Mouse (Mus musculus): ENCODE results near the gene Gsn. TPM values are rescaled to one million over a fixed set of nuclear protein-coding genes. Genes with fewer than 3 reads are reported as not detected.

The Gsn gene
- 13.3 and 14.3 TPM in 2 replicates for polyA plus RNA-seq (2015; fragmentation: Nextera tagmentation; extraction: Ambion mirVana)

DNA sequence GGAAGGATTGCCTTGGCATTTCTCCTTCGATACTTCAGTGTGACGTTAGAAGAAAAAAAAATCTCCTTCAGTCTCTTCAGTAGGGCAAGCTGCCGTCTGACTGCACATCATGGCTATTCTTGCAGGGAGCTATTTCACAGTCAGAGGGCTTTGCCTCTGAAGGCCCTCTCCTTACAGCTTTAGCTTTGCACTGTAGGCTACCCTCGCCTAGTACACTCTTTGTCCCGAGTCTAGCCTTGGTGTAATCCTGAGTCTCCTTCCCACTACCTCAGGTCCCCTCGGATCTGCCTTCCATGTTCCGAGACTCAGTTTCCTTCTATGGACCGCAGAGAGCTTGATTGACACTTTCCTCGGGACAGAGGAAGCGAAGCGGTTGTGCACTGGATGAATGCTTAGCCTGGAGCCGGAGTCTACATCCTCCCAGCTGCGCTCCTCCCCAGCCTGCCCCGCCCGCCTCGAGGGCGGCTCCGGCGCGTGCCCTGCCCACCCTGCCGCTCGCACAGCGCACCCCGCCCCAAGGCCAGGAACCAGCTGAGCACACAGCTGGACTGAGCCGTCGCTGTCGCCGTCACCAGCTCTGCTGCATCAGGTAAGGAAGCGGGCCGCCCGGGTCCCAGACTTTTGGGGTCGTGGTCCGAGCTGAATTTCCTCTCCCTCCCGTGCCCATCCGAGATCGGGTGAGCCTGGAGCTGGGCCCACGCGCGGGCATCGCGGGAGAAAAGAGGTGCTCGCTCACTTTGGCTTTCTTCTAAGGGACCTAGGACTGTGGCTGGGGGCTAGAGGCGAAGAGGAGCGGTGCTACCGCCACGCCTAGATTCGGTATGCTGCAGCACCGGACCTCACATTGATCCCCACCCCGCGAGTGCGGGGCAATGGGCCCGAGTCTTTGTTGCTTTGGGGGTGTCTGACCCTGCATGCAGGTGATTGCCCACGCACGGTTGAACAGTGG is at the start of gene Gsn:
TSS of gene Gsn (plus strand) at position 496 of the 949 bp plus-strand sequence.
- peak; percentile 93 for ATAC-seq
- Histone ChIP-seq H3K9me3 (replicated peaks) (no peaks in the 10 kb centered on the region), H3K4me2 (peak within 1 kb of the TSS; percentile 92), H3K4me3 (peak within 1 kb of the TSS; percentile 59), H3K27ac (no peak within 1 kb of the TSS), H3K4me1 (peaks cover 13% of the 10 kb centered on the region), H3K36me3 (ENCODE audit: poor library complexity, severe bottlenecking) (no peaks in the 10 kb centered on the region), H3K27me3 (peaks cover 35% of the 10 kb centered on the region), H3K9ac (peak within 1 kb of the TSS; percentile 67)
- 3% methylated on average over 54 of the region's 54 CpGs for WGBS

DNA sequence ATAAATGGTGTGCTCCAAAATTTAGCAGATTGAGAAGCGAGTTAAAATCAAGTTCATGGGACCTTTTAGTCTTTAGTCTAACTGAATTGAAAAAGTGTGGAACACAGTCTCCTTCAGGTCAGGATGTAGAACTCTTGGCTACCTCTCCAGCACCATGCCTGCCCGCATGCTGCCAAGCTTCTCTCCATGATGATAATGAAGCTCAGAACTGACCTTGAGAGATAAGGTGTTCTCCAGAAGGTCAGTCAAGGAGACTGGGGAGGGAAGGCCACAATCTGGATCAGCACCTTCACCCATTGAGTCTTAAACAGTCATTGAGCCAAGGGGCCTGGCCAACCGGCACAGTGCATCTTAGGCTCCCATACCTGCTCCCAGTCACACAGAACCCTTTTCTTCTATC is 49.4 kb upstream of the Gsn start:
- Histone ChIP-seq H3K27me3 (0 out of 2 replicates have a peak, but pooled peaks cover 8% of the 10 kb centered on the region), H3K9me3 (replicated peaks) (no peaks in the 10 kb centered on the region), H3K9ac (no peak overlapping the region), H3K27ac (no peak overlapping the region), H3K4me3 (no peak overlapping the region), H3K4me1 (no peaks in the 10 kb centered on the region), H3K36me3 (ENCODE audit: poor library complexity, severe bottlenecking) (no peaks in the 10 kb centered on the region), H3K4me2 (no peak overlapping the region)
- 88% methylated on average over 3 of the region's 3 CpGs for WGBS
- no peak for ATAC-seq

DNA sequence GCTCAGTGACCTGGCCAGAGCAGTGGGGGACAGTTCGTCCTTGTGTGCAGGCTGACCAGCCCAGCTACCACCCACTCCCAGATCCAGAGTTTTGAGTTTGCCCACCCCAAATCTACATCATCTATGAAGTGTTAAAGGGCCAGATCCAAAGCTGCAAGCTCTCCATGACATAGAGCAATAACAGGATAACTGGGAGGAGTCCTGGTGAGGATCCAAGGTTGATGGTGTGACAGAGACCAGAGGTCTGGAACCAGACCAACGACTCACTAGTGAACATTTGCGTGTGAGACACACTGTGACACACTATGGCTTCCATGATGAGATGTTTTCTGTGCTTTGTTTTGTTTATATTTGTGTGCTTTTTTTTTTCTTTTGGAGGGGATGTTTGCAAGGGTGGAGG is 48.1 kb upstream of the Gsn start:
- Histone ChIP-seq H3K27ac (no peak overlapping the region), H3K4me3 (no peak overlapping the region), H3K27me3 (0 out of 2 replicates have a peak, but pooled peaks cover 8% of the 10 kb centered on the region), H3K4me2 (no peak overlapping the region), H3K9me3 (replicated peaks) (no peaks in the 10 kb centered on the region), H3K4me1 (no peaks in the 10 kb centered on the region), H3K36me3 (ENCODE audit: poor library complexity, severe bottlenecking) (no peaks in the 10 kb centered on the region), H3K9ac (no peak overlapping the region)
- no peak for ATAC-seq
- WGBS = 84% methylated on average over 3 of the region's 3 CpGs

DNA sequence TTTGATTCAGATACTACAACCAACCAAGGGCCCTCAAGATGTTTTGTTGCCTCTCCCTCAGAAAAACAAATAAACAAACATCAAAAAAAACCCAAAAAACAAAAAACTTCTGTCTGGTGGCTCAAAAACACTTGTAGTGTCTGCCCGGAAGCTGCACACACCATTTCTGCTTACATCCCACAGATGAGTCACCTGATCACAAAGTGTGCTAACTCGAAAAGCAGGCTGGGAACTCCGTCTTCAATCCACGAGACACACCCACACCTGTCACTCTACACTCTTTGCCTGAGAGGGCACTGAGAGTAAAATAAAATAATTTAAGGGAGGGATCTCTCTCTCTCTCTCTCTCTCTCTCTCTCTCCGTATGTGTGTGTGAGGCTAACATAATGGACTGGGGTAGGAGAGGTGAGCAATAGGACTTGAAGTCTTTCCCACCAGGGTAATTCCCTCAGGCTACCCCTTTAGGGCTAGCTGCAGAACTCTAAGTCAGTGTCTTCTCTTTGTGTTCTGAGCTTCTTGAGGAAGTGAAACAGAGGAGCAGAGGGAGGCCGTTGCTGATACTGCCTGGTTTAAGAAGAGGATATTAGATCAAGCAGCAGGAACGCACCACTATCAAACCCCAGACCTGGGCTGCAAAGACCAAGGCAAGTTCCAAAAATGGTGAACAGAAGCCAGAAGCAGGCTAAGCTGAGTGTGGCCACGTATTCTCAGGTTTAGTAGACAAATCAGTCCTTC is 47.1 kb upstream of the Gsn start:
- no peaks in the 10 kb centered on the region for H3K36me3 ChIP-seq (ENCODE audit: poor library complexity, severe bottlenecking)
- 74% methylated on average over 8 of the region's 8 CpGs for WGBS

DNA sequence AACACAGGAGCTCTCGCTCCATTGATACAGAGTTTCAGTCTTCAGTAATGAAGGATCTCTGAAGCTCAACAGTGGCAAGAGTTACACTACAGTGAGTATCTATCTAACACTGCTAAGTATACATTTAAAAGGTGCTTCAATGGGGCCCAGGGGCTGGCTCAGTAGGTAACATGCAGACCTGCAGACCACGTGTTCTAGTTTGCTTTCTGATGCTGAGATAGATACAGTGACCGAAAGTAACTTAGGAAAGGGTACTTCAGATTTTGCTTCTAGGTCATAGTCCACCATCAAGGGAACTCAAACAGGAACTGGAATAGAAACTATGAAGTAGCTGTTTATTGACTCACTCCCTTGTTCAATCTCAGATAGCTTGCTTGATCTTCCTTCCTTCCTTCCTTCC is 44.5 kb upstream of the Gsn start:
- Histone ChIP-seq H3K27me3 (no peaks in the 10 kb centered on the region), H3K9ac (no peak overlapping the region), H3K4me1 (peaks cover 13% of the 10 kb centered on the region), H3K27ac (no peak overlapping the region), H3K36me3 (ENCODE audit: poor library complexity, severe bottlenecking) (no peaks in the 10 kb centered on the region), H3K4me2 (no peak overlapping the region), H3K9me3 (replicated peaks) (no peaks in the 10 kb centered on the region), H3K4me3 (no peak overlapping the region)
- WGBS = 74% methylated on average over 3 of the region's 3 CpGs
- no peak for ATAC-seq

More for the DNA sequence above, 47.1 kb upstream of the Gsn start:
- no peak overlapping the region for H3K4me2 ChIP-seq
- no peaks in the 10 kb centered on the region for H3K4me1 ChIP-seq
- H3K4me3 ChIP-seq = no peak overlapping the region
- 0 out of 2 replicates have a peak, but pooled peaks cover 4% of the 10 kb centered on the region for H3K27me3 ChIP-seq
- no peak overlapping the region for H3K27ac ChIP-seq
- H3K9me3 ChIP-seq (replicated peaks) = no peaks in the 10 kb centered on the region
- no peak overlapping the region for H3K9ac ChIP-seq
- no peak for ATAC-seq

DNA sequence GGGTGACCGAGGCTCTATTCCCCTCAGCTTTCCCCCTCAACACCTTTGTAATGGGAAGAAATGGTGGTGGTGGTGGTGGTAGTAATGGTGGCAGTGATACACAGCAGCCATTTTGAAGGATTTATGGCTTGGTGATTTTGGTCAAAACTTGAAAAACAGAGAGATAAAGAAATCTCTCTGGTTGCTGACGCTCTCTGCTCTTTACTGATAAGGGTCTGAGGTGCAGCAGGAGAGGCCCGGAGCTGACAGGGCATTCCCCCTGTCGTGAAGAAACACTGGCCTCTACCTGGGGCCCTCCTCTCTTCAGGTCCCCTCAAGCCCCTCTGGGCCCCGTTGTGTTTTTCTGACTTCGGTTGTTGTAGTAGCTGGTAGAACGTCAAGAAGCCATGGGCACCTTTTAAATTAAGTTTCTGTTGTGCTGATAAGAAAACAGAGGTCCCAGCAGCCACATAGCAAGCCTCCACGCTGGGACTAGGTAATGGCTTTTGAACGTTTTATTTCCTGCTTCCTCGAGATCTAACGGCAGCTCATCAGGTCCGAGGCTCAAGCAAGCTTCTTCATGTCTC is 42.8 kb upstream of the Gsn start:
- WGBS = 89% methylated on average over 12 of the region's 12 CpGs
- Histone ChIP-seq H3K4me2 (no peak overlapping the region), H3K4me1 (peaks cover 13% of the 10 kb centered on the region), H3K36me3 (ENCODE audit: poor library complexity, severe bottlenecking) (no peaks in the 10 kb centered on the region), H3K9me3 (replicated peaks) (no peaks in the 10 kb centered on the region), H3K9ac (no peak overlapping the region), H3K27me3 (no peaks in the 10 kb centered on the region), H3K27ac (no peak overlapping the region), H3K4me3 (no peak overlapping the region)
- ATAC-seq = no peak

DNA sequence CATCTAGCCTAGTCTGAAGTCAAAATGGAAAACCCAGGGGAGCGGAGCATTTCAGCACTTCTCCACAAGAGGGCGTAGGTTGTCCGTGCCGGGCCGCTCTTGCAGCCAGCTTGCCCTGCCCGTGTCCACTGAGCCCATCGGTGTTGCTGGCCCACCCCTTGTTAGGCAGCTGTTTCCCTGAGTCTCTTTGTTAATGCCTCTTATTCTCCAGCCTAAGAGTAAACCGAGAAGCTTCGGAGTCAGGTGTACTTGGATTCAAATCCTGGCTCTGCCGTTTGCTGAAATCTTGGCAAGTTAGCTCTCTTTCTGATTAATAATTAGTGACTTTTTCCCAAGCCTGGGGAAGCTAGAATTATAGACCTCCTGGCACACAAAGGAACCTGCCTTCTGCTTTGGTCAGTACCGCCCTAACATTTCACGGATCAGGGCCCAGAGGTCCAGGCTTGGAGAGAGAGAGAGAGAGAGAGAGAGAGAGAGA is 41.3 kb upstream of the Gsn start:
- H3K4me2 ChIP-seq = peak overlapping the region; percentile 46
- H3K27me3 ChIP-seq = no peaks in the 10 kb centered on the region
- H3K9me3 ChIP-seq (replicated peaks) = no peaks in the 10 kb centered on the region
- H3K9ac ChIP-seq = no peak overlapping the region
- H3K27ac ChIP-seq = no peak overlapping the region
- H3K36me3 ChIP-seq (ENCODE audit: poor library complexity, severe bottlenecking) = no peaks in the 10 kb centered on the region
- under 1% methylated on average over 12 of the region's 12 CpGs for WGBS
- ATAC-seq = peak; percentile 81
- H3K4me3 ChIP-seq = no peak overlapping the region
- H3K4me1 ChIP-seq = peaks cover 13% of the 10 kb centered on the region

DNA sequence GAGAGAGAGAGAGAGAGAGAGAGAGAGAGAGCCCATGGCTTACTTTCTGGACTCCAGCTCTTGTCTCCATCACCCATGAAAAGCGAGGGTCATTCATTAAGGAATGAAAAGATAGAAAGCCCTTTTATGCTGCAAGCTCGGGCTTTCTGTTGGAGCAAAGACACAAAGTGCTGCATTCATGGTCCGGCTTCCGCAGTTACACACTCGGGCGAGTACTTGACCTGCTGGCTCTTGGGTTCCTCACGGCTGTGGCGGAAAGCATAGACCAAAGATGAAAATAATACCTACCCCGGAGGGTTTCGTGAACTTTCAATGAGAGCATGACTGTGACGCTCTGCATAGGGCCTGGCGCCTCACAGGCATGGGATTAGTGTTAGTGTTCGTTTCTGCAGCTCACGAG is 40.8 kb upstream of the Gsn start:
- Histone ChIP-seq H3K4me3 (no peak overlapping the region), H3K27ac (no peak overlapping the region), H3K9ac (no peak overlapping the region), H3K9me3 (replicated peaks) (no peaks in the 10 kb centered on the region), H3K4me2 (peak overlapping the region; percentile 46), H3K4me1 (peaks cover 13% of the 10 kb centered on the region), H3K36me3 (ENCODE audit: poor library complexity, severe bottlenecking) (no peaks in the 10 kb centered on the region), H3K27me3 (no peaks in the 10 kb centered on the region)
- WGBS = 12% methylated on average over 14 of the region's 14 CpGs
- no peak for ATAC-seq

DNA sequence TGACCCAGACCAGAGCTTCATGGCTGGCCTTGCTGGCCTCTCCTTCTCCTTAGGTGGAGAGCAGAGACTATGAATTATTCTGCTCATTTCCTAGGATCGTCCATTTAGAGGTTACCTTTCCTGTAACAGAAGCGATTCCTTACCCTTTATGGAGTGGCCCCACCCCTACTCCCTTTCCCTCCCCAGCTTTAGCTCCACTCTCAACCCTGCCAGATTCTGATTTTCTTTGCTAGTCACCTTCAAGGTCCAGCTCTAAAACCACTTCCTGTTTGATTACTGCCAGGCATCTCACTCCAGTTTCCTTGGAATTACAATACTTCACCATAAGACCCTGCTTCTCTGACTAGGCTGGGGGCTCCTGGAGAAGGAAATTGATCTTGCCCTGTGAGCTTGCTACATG is 39.5 kb upstream of the Gsn start:
- H3K4me3 ChIP-seq = no peak overlapping the region
- H3K4me2 ChIP-seq = no peak overlapping the region
- WGBS = 92% methylated on average over 2 of the region's 2 CpGs
- H3K4me1 ChIP-seq = peaks cover 13% of the 10 kb centered on the region
- H3K27ac ChIP-seq = no peak overlapping the region
- H3K9me3 ChIP-seq (replicated peaks) = no peaks in the 10 kb centered on the region
- ATAC-seq = no peak
- H3K36me3 ChIP-seq (ENCODE audit: poor library complexity, severe bottlenecking) = no peaks in the 10 kb centered on the region
- no peaks in the 10 kb centered on the region for H3K27me3 ChIP-seq
- H3K9ac ChIP-seq = no peak overlapping the region

DNA sequence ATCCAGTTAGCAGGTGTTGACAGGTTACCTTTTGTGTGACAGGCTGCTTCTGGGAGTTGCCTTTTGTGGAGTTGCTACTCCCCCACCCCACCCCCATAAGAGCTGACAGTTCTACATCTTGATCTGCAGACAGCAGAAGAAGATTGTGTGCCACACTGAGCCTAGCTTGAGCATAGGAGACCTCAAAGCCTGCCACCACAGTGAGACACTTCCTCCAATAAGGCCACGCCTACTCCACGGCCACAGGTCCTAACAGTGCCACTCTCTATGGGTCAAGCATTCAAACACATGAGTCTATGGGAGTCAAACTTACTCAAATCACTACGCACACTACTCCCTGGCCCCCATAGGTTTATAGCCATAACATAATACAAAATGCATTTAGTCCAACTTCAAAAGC is 37.4 kb upstream of the Gsn start:
- Histone ChIP-seq H3K4me3 (no peak overlapping the region), H3K27ac (no peak overlapping the region), H3K4me1 (peaks cover 13% of the 10 kb centered on the region), H3K27me3 (no peaks in the 10 kb centered on the region), H3K36me3 (ENCODE audit: poor library complexity, severe bottlenecking) (no peaks in the 10 kb centered on the region), H3K9ac (no peak overlapping the region), H3K4me2 (no peak overlapping the region), H3K9me3 (replicated peaks) (no peaks in the 10 kb centered on the region)
- WGBS = 98% methylated on average over 3 of the region's 3 CpGs
- no peak for ATAC-seq

DNA sequence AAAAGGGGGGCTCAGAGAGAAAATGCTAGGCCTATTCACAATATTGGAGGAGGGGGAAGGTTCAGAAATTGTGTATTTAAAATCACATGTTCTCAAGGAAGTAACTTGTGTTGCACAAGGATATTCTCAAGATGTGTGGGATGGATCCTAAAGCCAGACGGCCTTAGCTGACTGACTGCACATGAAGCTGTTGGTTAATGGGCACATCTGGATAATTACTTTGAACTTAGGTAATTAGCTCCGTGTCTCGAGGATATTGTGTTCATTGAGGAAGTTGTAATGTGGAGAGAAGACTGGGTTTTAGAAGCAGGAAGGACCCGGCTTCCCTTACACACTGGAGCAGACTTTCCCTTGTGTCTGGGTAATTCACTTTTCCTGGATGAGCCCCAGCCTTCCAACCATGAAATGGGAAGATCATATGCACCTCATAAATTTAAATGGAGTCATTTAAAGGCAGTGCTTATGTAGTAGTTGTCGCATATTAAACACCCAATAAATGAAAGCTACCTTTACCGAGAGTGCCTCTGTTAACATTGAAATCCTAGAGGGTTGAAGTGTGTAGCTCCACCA is 33.3 kb upstream of the Gsn start:
- no peak for ATAC-seq
- no peaks in the 10 kb centered on the region for H3K36me3 ChIP-seq (ENCODE audit: poor library complexity, severe bottlenecking)
- 69% methylated on average over 6 of the region's 6 CpGs for WGBS

More for the DNA sequence above, 33.3 kb upstream of the Gsn start:
- no peaks in the 10 kb centered on the region for H3K4me1 ChIP-seq
- no peak overlapping the region for H3K9ac ChIP-seq
- no peak overlapping the region for H3K27ac ChIP-seq
- H3K9me3 ChIP-seq (replicated peaks) = no peaks in the 10 kb centered on the region
- no peak overlapping the region for H3K4me3 ChIP-seq
- H3K27me3 ChIP-seq = no peaks in the 10 kb centered on the region
- H3K4me2 ChIP-seq = no peak overlapping the region

All from forebrain, embryonic 13.5 days (tissue).